Mouse (Mus musculus) limb, embryonic 15.5 days (tissue): ENCODE results near the gene Phldb3. TPM values are rescaled to one million over a fixed set of nuclear protein-coding genes. Genes with fewer than 3 reads are reported as not detected.
"Not testable (repeated sequence)": the region's sequence is repeated elsewhere in the genome, so short reads cannot be mapped to it uniquely, and the experiment has no call there.

Experiments
- ATAC-seq: fragments of 200-750 bp; cut with Nextera tagmentation; 2 replicates; pipeline ENCODE4 v1.8.0; 2017; ENCODE audit warnings: low read depth, moderate TSS enrichment; ENCODE audit not compliant: insufficient number of reproducible peaks, low FRiP score, low TSS enrichment
- H3K27ac ChIP-seq: fragments of 300-500 bp; sonication (generic); 2 replicates; pipeline ENCODE4 v1.5.1; 2015; ENCODE audit warnings: moderate library complexity, mild to moderate bottlenecking, inconsistent platforms
- H3K27me3 ChIP-seq: fragments of 300-500 bp; sonication (generic); 2 replicates; pipeline ENCODE4 v1.6.1; 2015; ENCODE audit warnings: inconsistent platforms
- H3K36me3 ChIP-seq: fragments of 300-500 bp; sonication (generic); 2 replicates; pipeline ENCODE4 v1.6.1; 2015; ENCODE audit warnings: inconsistent platforms
- H3K4me1 ChIP-seq: fragments of 300-500 bp; sonication (generic); 2 replicates; pipeline ENCODE4 v1.6.1; 2015; ENCODE audit warnings: inconsistent platforms
- H3K4me2 ChIP-seq: fragments of 300-500 bp; sonication (generic); 2 replicates; pipeline ENCODE4 v1.6.1; 2015; ENCODE audit warnings: mild to moderate bottlenecking, inconsistent platforms
- H3K4me3 ChIP-seq: fragments of 300-500 bp; sonication (generic); 2 replicates; pipeline ENCODE4 v1.5.1; 2015; ENCODE audit warnings: mild to moderate bottlenecking, inconsistent platforms
- H3K9ac ChIP-seq: fragments of 300-500 bp; sonication (generic); 2 replicates; pipeline ENCODE4 v1.6.1; 2015; ENCODE audit warnings: inconsistent platforms
- H3K9me3 ChIP-seq: fragments of 300-500 bp; sonication (generic); 2 replicates; pipeline ENCODE4 v1.6.1; 2016; ENCODE audit warnings: inconsistent platforms
- WGBS: fragments of 180-500 bp; shearing (Covaris S2); methylation state at CpG from one replicate; pipeline ENCODE4 v1.1.7; 2015; 5-methylcytosine and 5-hydroxymethylcytosine counted together
- polyA plus RNA-seq: library from polyadenylated mRNA; unstranded; fragments of >200 nt; fragmentation: Nextera tagmentation; extraction: Ambion mirVana; gene quantifications from 2 replicates; pipeline ENCODE4 v1.2.1, GENCODE M21; 2015

The Phldb3 gene
- polyA plus RNA-seq, 1 experiment from 2014 or later: 1.4 TPM

DNA sequence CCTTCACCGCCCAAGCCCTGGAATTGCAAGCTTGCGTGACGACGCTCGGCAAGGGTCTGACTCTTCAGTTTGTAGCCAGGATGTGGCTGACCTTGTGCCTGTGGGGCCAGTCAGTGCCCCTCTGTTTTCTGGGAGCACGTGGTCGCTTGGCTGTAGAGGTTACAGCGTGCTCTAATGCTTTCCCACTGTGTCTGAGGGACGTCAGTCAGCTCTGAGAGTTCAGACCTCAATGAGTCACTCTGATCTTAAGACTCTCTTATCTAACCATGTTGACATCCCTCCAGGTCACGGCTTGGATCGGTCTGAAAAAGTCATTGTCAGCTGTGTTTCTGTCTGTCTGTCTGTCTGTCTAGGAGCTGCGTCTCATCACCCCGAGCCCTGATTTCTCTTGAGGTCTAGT, 4.3 kb downstream of the Phldb3 start:
- no peak for ATAC-seq
- no peak overlapping the region for H3K9ac ChIP-seq
- H3K4me3 ChIP-seq: no peak overlapping the region
- no peaks in the 10 kb centered on the region for H3K9me3 ChIP-seq
- H3K36me3 ChIP-seq: no peaks in the 10 kb centered on the region
- H3K27ac ChIP-seq: no peak overlapping the region
- no peak overlapping the region for H3K4me2 ChIP-seq
- H3K27me3 ChIP-seq: peaks cover 36% of the 10 kb centered on the region
- WGBS: 76% methylated on average over 13 of the region's 13 CpGs
- peaks cover 30% of the 10 kb centered on the region for H3K4me1 ChIP-seq

DNA sequence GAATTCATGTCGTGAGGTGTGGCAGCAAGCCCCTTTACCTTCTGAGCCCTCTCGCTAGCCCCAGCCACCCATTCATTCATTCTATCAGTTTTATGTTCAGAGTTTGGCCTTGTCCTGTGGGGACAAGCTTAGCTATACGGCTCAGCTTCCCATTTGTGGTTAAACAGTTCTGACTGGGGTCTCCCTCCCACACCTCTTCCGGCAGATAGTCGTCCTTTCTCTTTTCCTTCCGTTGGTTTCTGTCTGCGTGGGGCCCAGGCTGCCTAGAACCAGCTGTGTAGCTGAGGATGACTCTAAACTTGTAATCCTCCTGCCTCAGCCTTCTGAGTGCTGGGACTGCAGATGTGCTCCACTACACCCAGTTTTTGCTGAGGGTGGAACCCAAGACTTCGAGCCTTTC, 7.2 kb downstream of the Phldb3 start:
- Histone ChIP-seq H3K27ac (no peak overlapping the region), H3K27me3 (peaks cover 9% of the 10 kb centered on the region), H3K36me3 (no peaks in the 10 kb centered on the region), H3K4me3 (no peak overlapping the region), H3K4me2 (no peak overlapping the region), H3K9ac (no peak overlapping the region), H3K4me1 (peaks cover 5% of the 10 kb centered on the region), H3K9me3 (no peaks in the 10 kb centered on the region; the same call in 1 of the 2 replicates)
- no peak for ATAC-seq
- WGBS: 79% methylated on average over 8 of the region's 8 CpGs

DNA sequence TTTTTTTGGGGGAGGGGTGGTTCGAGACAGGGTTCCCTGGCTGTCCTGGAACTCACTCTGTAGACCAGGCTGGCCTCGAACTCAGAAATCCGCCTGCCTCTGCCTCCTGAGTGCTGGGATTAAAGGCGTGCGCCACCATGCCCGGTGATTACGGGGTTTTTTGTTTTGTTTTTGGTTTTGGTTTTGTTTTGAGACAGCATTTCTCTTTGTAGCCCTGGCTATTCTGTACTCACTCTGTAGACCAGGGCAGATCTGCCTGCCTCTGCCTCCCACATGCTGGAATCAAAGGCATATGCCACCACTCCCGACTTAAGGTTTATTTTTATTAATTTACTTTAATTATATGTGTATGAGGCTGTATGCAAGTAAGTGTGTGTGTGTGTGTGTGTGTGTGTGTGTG, 7.8 kb downstream of the Phldb3 start:
- not testable (repeated sequence) for H3K9me3 ChIP-seq, H3K27me3 ChIP-seq, H3K4me3 ChIP-seq, ATAC-seq, H3K4me2 ChIP-seq, H3K4me1 ChIP-seq, H3K36me3 ChIP-seq, H3K9ac ChIP-seq, H3K27ac ChIP-seq
- WGBS: 88% methylated on average over 8 of the region's 8 CpGs

DNA sequence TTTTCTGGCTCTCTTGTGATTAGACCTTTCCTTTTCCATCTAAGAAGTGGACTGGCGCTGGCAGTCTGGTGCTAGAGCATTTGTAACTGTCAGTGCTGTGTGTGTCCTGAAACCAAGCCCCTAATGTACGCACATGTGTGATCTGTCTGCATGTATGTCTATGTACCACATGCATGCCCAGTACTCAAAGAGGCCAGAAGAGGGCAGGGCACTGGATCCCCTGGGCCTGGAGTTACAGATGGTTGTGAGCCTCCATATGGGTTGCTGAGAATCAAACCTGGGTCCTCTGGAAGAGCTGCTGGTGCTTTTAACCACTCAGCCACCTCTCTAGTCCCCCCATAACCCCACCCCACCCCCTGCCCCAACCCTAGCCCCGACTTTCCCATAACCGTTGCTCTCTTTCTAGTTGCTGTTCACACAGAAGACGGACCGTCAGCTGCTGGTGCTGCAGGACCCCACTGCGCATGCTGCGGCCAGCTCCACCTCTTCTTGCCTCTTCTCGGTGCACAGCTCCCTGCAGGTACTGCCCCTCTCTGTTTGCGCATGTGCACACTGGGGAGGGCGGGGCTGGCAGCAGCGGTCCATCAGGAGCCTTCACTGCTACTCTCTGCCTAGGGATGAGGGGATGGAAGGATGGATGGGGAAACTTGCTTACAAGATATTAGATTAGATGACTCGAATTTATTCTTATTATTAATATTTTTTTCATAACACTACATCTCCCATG, 9.3 kb downstream of the Phldb3 start:
- 57% methylated on average over 13 of the region's 13 CpGs for WGBS
- no peak overlapping the region for H3K27ac ChIP-seq
- no peak overlapping the region for H3K9ac ChIP-seq
- no peak overlapping the region for H3K4me3 ChIP-seq
- H3K36me3 ChIP-seq: no peaks in the 10 kb centered on the region
- peaks cover 4% of the 10 kb centered on the region; the same call in 1 of the 2 replicates for H3K4me1 ChIP-seq
- ATAC-seq: no peak
- H3K27me3 ChIP-seq: no peaks in the 10 kb centered on the region
- H3K4me2 ChIP-seq: no peak overlapping the region
- no peaks in the 10 kb centered on the region; the same call in 1 of the 2 replicates for H3K9me3 ChIP-seq

DNA sequence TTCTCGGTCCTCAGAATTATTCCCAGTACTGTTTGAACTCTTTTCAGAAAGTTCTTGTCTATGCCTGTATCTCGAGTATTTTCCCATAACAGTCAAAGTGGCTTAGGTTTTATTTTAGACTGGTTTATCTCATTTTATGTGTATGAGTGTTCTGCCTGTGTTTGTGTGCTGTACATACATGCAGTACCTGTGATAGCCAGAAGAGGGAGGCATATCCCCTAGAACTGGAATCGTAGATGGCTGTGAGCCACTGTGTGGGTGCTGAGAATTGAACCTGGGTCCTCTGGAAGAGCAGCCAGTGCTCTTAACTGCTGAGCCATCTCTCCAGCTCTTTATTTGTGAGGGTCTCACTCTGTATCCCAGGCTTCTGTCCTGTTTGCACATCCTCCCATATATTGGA, 10.6 kb downstream of the Phldb3 start:
- Histone ChIP-seq H3K4me1 (peaks cover 4% of the 10 kb centered on the region; the same call in 1 of the 2 replicates), H3K9ac (no peak overlapping the region), H3K27ac (no peak overlapping the region), H3K27me3 (no peaks in the 10 kb centered on the region), H3K4me3 (no peak overlapping the region), H3K36me3 (no peaks in the 10 kb centered on the region), H3K4me2 (no peak overlapping the region), H3K9me3 (no peaks in the 10 kb centered on the region; the same call in 1 of the 2 replicates)
- 81% methylated on average over 3 of the region's 3 CpGs for WGBS
- ATAC-seq: no peak

DNA sequence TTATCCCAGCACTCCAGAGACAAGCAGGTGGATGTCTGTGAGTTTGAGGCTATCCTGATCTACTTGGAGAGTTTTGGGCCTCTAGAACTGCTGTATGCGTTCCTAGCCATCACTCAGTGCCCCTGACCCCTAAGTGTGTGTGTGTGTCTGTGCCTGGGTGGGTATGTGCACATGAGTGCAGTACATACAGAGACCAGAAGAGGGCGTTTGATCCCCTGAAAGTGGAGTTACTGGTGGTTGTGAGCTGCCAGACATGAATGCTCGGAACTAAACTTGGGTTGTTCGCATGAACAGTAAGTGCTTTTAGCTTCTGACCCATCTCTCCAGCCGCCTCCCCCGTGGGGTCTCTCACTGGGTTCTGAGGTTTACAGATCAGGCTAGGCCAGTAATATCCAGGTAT, 12.4 kb downstream of the Phldb3 start:
- no peaks in the 10 kb centered on the region for H3K27me3 ChIP-seq
- no peak overlapping the region for H3K27ac ChIP-seq
- no peak overlapping the region for H3K4me3 ChIP-seq
- H3K4me2 ChIP-seq: no peak overlapping the region
- H3K36me3 ChIP-seq: no peaks in the 10 kb centered on the region
- 82% methylated on average over 6 of the region's 6 CpGs for WGBS
- ATAC-seq: no peak
- H3K9me3 ChIP-seq: no peaks in the 10 kb centered on the region; the same call in 1 of the 2 replicates
- H3K9ac ChIP-seq: no peak overlapping the region
- H3K4me1 ChIP-seq: peaks cover 4% of the 10 kb centered on the region; the same call in 1 of the 2 replicates

DNA sequence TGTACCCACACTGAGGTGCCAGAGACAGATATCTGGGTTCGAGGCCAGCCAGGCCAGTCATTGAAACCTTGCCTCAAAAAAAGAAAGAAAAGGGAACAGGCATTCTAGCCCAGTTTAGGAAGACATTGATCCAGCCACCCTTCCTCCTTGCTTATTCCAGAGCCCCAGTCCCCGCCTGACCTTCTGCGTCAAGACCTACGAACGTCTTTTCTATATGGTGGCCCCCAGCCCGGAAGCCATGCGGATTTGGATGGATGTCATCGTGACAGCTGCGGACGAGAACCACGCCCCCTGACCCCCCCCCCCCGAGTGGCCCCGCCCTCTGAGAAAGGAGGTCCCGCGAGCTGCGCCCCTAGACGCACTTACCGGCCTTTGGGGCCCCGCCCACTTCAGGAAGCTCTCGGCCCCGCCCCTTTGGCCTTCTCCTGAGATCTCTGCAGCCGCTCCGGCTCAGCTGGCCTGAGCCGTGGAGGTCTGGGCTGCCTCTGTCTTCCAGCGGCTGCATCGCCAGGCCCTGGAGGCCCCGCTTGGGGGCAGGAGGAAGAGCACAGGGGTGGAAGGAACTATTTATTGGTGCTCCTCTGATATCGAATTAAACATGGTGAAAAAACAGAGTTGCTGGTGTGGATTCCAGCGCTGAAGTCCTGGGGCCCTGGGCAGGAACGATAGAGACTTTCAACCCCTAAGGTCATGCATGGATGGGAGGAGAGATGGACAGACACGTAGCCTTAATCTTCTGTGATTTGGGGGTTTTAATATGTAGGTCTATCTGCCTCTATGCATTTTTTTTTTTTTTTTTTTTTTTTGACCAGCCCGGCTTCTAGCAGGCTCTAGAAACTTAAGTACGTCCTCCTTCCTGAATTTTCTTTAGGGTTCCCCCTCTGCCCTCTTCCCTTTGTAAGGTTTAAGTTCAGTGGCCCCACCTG, 18.4 kb downstream of the Phldb3 start:
- Histone ChIP-seq H3K27me3 (no peaks in the 10 kb centered on the region), H3K27ac (0 out of 2 replicates have a peak overlapping the region, but pooled peaks have one; percentile 38), H3K4me3 (peak overlapping the region; percentile 36), H3K36me3 (no peaks in the 10 kb centered on the region), H3K4me1 (peaks cover 9% of the 10 kb centered on the region; the same call in 1 of the 2 replicates), H3K9ac (peak overlapping the region; percentile 26; the same call in 1 of the 2 replicates), H3K4me2 (peak overlapping the region; percentile 63), H3K9me3 (no peaks in the 10 kb centered on the region)
- ATAC-seq: peak; percentile 81
- 10% methylated on average over 32 of the region's 33 CpGs for WGBS

DNA sequence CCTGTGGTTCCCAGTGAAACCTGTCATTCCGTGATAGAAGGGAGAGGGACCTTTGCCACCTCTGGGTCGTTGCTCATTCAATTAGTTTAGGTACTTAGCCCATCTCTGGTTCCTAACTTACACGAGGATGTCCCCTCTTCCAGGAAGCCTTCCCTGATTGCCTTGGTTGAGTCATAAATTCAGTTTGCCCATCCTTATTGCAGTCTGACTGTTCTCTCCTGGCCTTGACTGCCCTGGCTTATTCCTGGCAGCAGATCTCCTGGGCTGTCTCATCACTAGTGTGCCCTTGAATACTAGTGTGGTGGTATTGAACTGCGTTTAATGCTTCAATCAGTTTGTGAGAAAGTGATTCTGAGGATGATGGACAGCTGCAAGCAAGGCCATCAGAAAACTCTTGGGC, 19.1 kb downstream of the Phldb3 start:
- H3K27ac ChIP-seq: peak overlapping the region; percentile 38; the same call in 1 of the 2 replicates
- H3K4me3 ChIP-seq: no peak overlapping the region
- no peak for ATAC-seq
- no peak overlapping the region for H3K4me2 ChIP-seq
- 69% methylated on average over 4 of the region's 4 CpGs for WGBS
- H3K4me1 ChIP-seq: peaks cover 9% of the 10 kb centered on the region; the same call in 1 of the 2 replicates
- H3K27me3 ChIP-seq: no peaks in the 10 kb centered on the region
- H3K9ac ChIP-seq: no peak overlapping the region
- no peaks in the 10 kb centered on the region for H3K36me3 ChIP-seq
- H3K9me3 ChIP-seq: no peaks in the 10 kb centered on the region

DNA sequence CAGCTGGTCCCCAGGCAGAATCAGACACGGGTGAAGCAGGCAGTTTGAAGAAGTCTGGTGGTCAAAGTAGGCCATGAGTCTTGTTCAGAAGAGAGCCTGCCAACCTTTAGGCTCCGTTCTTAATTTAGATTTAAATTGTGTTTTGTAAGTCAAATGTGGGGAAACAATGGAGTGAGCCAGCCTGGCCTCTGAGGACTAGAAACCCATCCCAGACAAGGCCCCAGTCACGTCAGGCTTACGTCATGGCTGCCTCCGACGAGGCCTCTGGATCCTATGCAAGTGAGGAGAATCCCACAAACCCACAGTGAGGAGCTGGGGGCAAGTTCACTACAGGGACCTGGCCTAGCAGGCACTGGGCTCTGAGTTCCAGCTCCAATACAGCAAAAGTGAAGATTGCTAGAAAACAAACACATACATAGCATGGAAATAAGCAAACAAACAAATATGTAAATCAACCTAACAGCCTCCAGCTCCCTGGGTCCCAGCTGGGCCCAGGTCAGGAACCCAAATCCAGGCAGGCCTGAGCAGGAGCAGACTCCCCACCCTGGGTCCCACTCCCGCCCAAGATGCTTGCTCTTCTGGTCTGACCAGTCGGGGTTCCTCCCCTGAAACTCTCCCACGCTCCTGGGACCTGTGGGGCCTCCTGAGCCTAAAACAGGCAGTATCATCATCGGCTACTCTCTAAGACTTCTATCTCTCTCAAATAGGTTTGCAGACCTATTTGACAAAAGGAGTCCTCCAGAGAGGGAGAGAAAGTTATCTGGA, 19.7 kb downstream of the Phldb3 start:
- no peak overlapping the region for H3K4me3 ChIP-seq
- H3K27ac ChIP-seq: peak overlapping the region; percentile 61; the same call in 1 of the 2 replicates
- no peaks in the 10 kb centered on the region for H3K9me3 ChIP-seq
- H3K27me3 ChIP-seq: no peaks in the 10 kb centered on the region
- peaks cover 9% of the 10 kb centered on the region; the same call in 1 of the 2 replicates for H3K4me1 ChIP-seq
- WGBS: 67% methylated on average over 10 of the region's 10 CpGs
- no peaks in the 10 kb centered on the region for H3K36me3 ChIP-seq
- no peak overlapping the region for H3K9ac ChIP-seq
- no peak overlapping the region for H3K4me2 ChIP-seq
- no peak for ATAC-seq

DNA sequence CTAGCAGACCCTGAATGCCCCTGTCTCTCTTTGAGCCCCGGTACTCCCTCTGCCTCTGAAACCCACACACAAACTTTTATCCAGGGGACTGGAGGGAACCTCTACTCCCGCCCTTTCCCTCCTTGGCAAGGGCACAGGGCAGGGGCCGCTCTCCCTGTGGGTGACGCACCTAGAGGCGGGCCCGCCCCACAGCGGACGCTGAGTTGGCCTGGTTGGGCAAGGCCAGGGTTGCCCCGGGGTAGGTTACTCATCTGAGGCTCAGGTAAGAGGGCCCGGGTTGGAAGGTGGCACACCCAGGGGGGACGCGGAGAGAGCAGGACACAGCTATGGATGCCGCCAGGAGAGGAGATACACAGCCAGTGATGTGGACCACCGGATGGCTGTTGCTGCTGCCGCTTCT, 25.7 kb downstream of the Phldb3 start, which contains the start of gene Lypd3:
TSS of gene Lypd3 (plus strand) at position 287 of the 400 bp plus-strand sequence.
- no peak within 1 kb of the TSS; the same call in 1 of the 2 replicates for H3K27ac ChIP-seq
- peak within 1 kb of the TSS; percentile 70; the same call in 1 of the 2 replicates for H3K4me2 ChIP-seq
- peaks cover 17% of the 10 kb centered on the region for H3K4me1 ChIP-seq
- no peak for ATAC-seq
- 21% methylated on average over 15 of the region's 15 CpGs for WGBS
- no peaks in the 10 kb centered on the region for H3K9me3 ChIP-seq
- peaks cover 54% of the 10 kb centered on the region for H3K27me3 ChIP-seq
- H3K4me3 ChIP-seq: peak within 1 kb of the TSS; percentile 40
- no peaks in the 10 kb centered on the region for H3K36me3 ChIP-seq
- no peak within 1 kb of the TSS for H3K9ac ChIP-seq

DNA sequence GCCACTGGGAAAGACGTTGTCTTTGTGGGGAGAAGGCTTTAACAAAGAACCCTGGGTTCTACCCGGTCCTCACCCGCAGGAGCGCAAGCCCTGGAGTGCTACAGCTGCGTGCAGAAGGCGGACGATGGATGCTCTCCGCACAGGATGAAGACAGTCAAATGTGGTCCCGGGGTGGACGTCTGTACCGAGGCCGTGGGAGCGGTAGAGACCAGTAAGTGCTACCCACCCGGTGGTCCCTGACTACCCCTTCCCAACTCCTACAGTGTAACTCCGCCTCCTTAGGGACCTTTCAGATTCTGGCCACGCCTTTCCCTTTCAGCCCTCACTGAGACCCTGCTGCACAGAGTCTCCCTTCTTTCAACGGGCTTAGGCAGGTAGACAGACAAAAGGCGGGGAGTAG, 26.5 kb downstream of the Phldb3 start:
- no peak for ATAC-seq
- no peaks in the 10 kb centered on the region for H3K36me3 ChIP-seq
- peaks cover 17% of the 10 kb centered on the region for H3K4me1 ChIP-seq
- H3K9ac ChIP-seq: no peak overlapping the region
- WGBS: 2% methylated on average over 18 of the region's 18 CpGs
- peaks cover 54% of the 10 kb centered on the region for H3K27me3 ChIP-seq
- H3K4me2 ChIP-seq: peak overlapping the region; percentile 70; the same call in 1 of the 2 replicates
- no peak overlapping the region for H3K27ac ChIP-seq
- H3K9me3 ChIP-seq: no peaks in the 10 kb centered on the region
- peak overlapping the region; percentile 40 for H3K4me3 ChIP-seq
